Mouse (Mus musculus): ENCODE measurements around the gene Polr2c.

GRCm38 (mm10) chr8:94828284-94828683 is 29.0 kb upstream of the Polr2c start:
- TF ChIP-seq CTCF (IDR thresholded peaks at IDR 0.05; ENCODE audit: borderline replicate concordance, insufficient read depth, low read depth, low read length) (no peak), POLR2A (IDR thresholded peaks at IDR 0.05; ENCODE audit: borderline replicate concordance, insufficient read depth, low read length) (no peak)
